Mouse (Mus musculus): ENCODE data around the gene Cd47. TPM values are rescaled to one million over a fixed set of nuclear protein-coding genes. Genes with fewer than 3 reads are reported as not detected.
A peak's percentile ranks its signal among the peaks of the same experiment; 100 is the strongest.

Gene Cd47
- total and polyA plus RNA-seq, 2 experiments, result 34.7 to 87.7 TPM

- Histone ChIP-seq H3K27me3 (ENCODE audit: control insufficient read depth, insufficient read depth, low read length) (no peaks in the 10 kb centered on the region), H3K4me1 (ENCODE audit: control insufficient read depth, insufficient read depth, low read length) (peaks cover 14% of the 10 kb centered on the region), H3K9ac (ENCODE audit: low read depth, low read length) (no peak overlapping the region), H3K79me2 (ENCODE audit: control insufficient read depth, insufficient read depth, low read length) (peaks cover 22% of the 10 kb centered on the region; the same call in 1 of the 2 replicates), H3K36me3 (ENCODE audit: control insufficient read depth, insufficient read depth, low read length) (peaks cover 10% of the 10 kb centered on the region), H3K27ac (replicated peaks; ENCODE audit: insufficient read depth, low read depth, low read length) (no peak overlapping the region), H3K4me3 (ENCODE audit: insufficient read depth, low read depth, low read length) (no peak overlapping the region)
- TF ChIP-seq POLR2A (IDR thresholded peaks at IDR 0.05; ENCODE audit: extremely low read depth, insufficient read depth, low read length) (no peak), CTCF (IDR thresholded peaks at IDR 0.05; ENCODE audit: low read depth, low read length) (peak; percentile 70)
- WGBS, result 78% methylated on average over 2 of the region's 2 CpGs
- no peak for DNase-seq (ENCODE audit: extremely low read depth, low read depth, low spot score)
Observed at GRCm38 (mm10) chr16:49892945-49893344, 92.6 kb downstream of the Cd47 start.

- Histone ChIP-seq H3K4me3 (ENCODE audit: insufficient read depth, low read depth, low read length) (no peak overlapping the region), H3K4me1 (ENCODE audit: control insufficient read depth, insufficient read depth, low read length) (peaks cover 5% of the 10 kb centered on the region), H3K79me2 (ENCODE audit: control insufficient read depth, insufficient read depth, low read length) (peaks cover 18% of the 10 kb centered on the region; the same call in 1 of the 2 replicates), H3K27ac (replicated peaks; ENCODE audit: insufficient read depth, low read depth, low read length) (no peak overlapping the region), H3K36me3 (ENCODE audit: control insufficient read depth, insufficient read depth, low read length) (peaks cover 16% of the 10 kb centered on the region), H3K27me3 (ENCODE audit: control insufficient read depth, insufficient read depth, low read length) (no peaks in the 10 kb centered on the region), H3K9ac (ENCODE audit: low read depth, low read length) (no peak overlapping the region)
- peak; percentile 63 for DNase-seq (ENCODE audit: extremely low read depth, low read depth, low spot score)
- WGBS, result 31% methylated on average over 4 of the region's 4 CpGs
- TF ChIP-seq POLR2A (IDR thresholded peaks at IDR 0.05; ENCODE audit: extremely low read depth, insufficient read depth, low read length) (no peak), CTCF (IDR thresholded peaks at IDR 0.05; ENCODE audit: low read depth, low read length) (no peak)
Observed at GRCm38 (mm10) chr16:49894624-49895023, 94.3 kb downstream of the Cd47 start.

- Histone ChIP-seq H3K79me2 (ENCODE audit: control insufficient read depth, insufficient read depth, low read length) (peaks cover 14% of the 10 kb centered on the region; the same call in 1 of the 2 replicates), H3K27me3 (ENCODE audit: control insufficient read depth, insufficient read depth, low read length) (no peaks in the 10 kb centered on the region), H3K9ac (ENCODE audit: low read depth, low read length) (peak overlapping the region; percentile 59), H3K27ac (replicated peaks; ENCODE audit: insufficient read depth, low read depth, low read length) (peak overlapping the region; percentile 96), H3K36me3 (ENCODE audit: control insufficient read depth, insufficient read depth, low read length) (peaks cover 25% of the 10 kb centered on the region), H3K4me3 (ENCODE audit: insufficient read depth, low read depth, low read length) (no peak overlapping the region), H3K4me1 (ENCODE audit: control insufficient read depth, insufficient read depth, low read length) (peaks cover 5% of the 10 kb centered on the region)
- 19% methylated on average over 8 of the region's 8 CpGs for WGBS
- peak; percentile 99 for DNase-seq (ENCODE audit: extremely low read depth, low read depth, low spot score)
- TF ChIP-seq POLR2A (IDR thresholded peaks at IDR 0.05; ENCODE audit: extremely low read depth, insufficient read depth, low read length) (no peak), CTCF (IDR thresholded peaks at IDR 0.05; ENCODE audit: low read depth, low read length) (no peak)
Observed at GRCm38 (mm10) chr16:49896132-49896531, 95.8 kb downstream of the Cd47 start.

- no peak overlapping the region for H3K27ac ChIP-seq (replicated peaks; ENCODE audit: insufficient read depth, low read depth, low read length)
- H3K27me3 ChIP-seq (ENCODE audit: control insufficient read depth, insufficient read depth, low read length), result no peaks in the 10 kb centered on the region
- no peak for DNase-seq (ENCODE audit: extremely low read depth, low read depth, low spot score)
- no peak overlapping the region for H3K9ac ChIP-seq (ENCODE audit: low read depth, low read length)
- H3K4me3 ChIP-seq (ENCODE audit: insufficient read depth, low read depth, low read length), result no peak overlapping the region
- peaks cover 3% of the 10 kb centered on the region; the same call in 1 of the 2 replicates for H3K4me1 ChIP-seq (ENCODE audit: control insufficient read depth, insufficient read depth, low read length)
- peaks cover 40% of the 10 kb centered on the region for H3K36me3 ChIP-seq (ENCODE audit: control insufficient read depth, insufficient read depth, low read length)
- TF ChIP-seq POLR2A (IDR thresholded peaks at IDR 0.05; ENCODE audit: extremely low read depth, insufficient read depth, low read length) (no peak), CTCF (IDR thresholded peaks at IDR 0.05; ENCODE audit: low read depth, low read length) (no peak)
- H3K79me2 ChIP-seq (ENCODE audit: control insufficient read depth, insufficient read depth, low read length), result peaks cover 2% of the 10 kb centered on the region; the same call in 1 of the 2 replicates
Observed at GRCm38 (mm10) chr16:49901395-49901794, 101.1 kb downstream of the Cd47 start.

GRCm38 (mm10) chr16:49902083-49902482 lies 101.8 kb downstream of the Cd47 start:
- no peak overlapping the region for H3K4me3 ChIP-seq (ENCODE audit: insufficient read depth, low read depth, low read length)

GRCm38 (mm10) chr16:49904248-49904930 lies 104.1 kb downstream of the Cd47 start:
- no peak overlapping the region for H3K9ac ChIP-seq (ENCODE audit: low read depth, low read length)
- WGBS, result 77% methylated on average over 10 of the region's 10 CpGs
- no peaks in the 10 kb centered on the region for H3K27me3 ChIP-seq (ENCODE audit: control insufficient read depth, insufficient read depth, low read length)
- no peak overlapping the region for H3K4me3 ChIP-seq (ENCODE audit: insufficient read depth, low read depth, low read length)
- no peak overlapping the region for H3K27ac ChIP-seq (replicated peaks; ENCODE audit: insufficient read depth, low read depth, low read length)
- TF ChIP-seq CTCF (IDR thresholded peaks at IDR 0.05; ENCODE audit: low read depth, low read length) (no peak), POLR2A (IDR thresholded peaks at IDR 0.05; ENCODE audit: extremely low read depth, insufficient read depth, low read length) (no peak)
- peaks cover 36% of the 10 kb centered on the region for H3K36me3 ChIP-seq (ENCODE audit: control insufficient read depth, insufficient read depth, low read length)
- no peak for DNase-seq (ENCODE audit: extremely low read depth, low read depth, low spot score)
- peaks cover 3% of the 10 kb centered on the region; the same call in 1 of the 2 replicates for H3K4me1 ChIP-seq (ENCODE audit: control insufficient read depth, insufficient read depth, low read length)
- H3K79me2 ChIP-seq (ENCODE audit: control insufficient read depth, insufficient read depth, low read length), result peaks cover 2% of the 10 kb centered on the region; the same call in 1 of the 2 replicates

More at GRCm38 (mm10) chr16:49902083-49902482, 101.8 kb downstream of the Cd47 start:
- Histone ChIP-seq H3K79me2 (ENCODE audit: control insufficient read depth, insufficient read depth, low read length) (peaks cover 2% of the 10 kb centered on the region; the same call in 1 of the 2 replicates), H3K4me1 (ENCODE audit: control insufficient read depth, insufficient read depth, low read length) (peaks cover 3% of the 10 kb centered on the region; the same call in 1 of the 2 replicates), H3K27ac (replicated peaks; ENCODE audit: insufficient read depth, low read depth, low read length) (no peak overlapping the region), H3K36me3 (ENCODE audit: control insufficient read depth, insufficient read depth, low read length) (peaks cover 40% of the 10 kb centered on the region), H3K27me3 (ENCODE audit: control insufficient read depth, insufficient read depth, low read length) (no peaks in the 10 kb centered on the region), H3K9ac (ENCODE audit: low read depth, low read length) (no peak overlapping the region)
- TF ChIP-seq CTCF (IDR thresholded peaks at IDR 0.05; ENCODE audit: low read depth, low read length), result no peak
- TF ChIP-seq POLR2A (IDR thresholded peaks at IDR 0.05; ENCODE audit: extremely low read depth, insufficient read depth, low read length), result no peak
- DNase-seq (ENCODE audit: extremely low read depth, low read depth, low spot score), result no peak
- WGBS, result 95% methylated on average over 5 of the region's 5 CpGs

Measured in liver, adult 2 months (tissue).